Mouse (Mus musculus) right cerebral cortex, postnatal 36 days (tissue): Measurements from ENCODE around the gene Tbx4.

Experiments used
- DNase-seq, 2 experiments: peaks; one replicate each; pipeline ENCODE4 v3.0.0; 2022; ENCODE audit warnings: low spot score in 2 of 2, mixed read lengths in 1 of 2

Gene Tbx4

DNA sequence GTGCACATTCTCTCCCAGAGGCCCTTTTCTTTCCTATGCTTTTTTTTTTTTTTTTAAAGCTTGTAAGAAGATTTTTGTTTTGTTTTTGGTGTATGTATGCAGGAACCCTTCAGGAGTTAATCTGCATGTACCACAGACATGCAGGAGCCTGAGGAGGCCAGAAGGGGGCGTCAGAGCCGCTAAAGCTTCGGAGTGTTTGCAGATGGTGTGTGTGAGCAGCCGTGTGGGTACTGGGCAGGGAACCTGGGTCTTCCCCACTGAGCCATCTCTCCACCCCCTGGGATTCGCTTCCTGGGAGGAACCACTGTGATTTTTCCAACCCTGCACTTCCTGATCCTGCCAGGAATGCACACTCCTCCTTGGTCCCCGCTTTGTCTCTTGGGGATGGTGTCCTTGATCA is 35.5 kb upstream of the Tbx4 start:
- DNase-seq, result no peak

DNA sequence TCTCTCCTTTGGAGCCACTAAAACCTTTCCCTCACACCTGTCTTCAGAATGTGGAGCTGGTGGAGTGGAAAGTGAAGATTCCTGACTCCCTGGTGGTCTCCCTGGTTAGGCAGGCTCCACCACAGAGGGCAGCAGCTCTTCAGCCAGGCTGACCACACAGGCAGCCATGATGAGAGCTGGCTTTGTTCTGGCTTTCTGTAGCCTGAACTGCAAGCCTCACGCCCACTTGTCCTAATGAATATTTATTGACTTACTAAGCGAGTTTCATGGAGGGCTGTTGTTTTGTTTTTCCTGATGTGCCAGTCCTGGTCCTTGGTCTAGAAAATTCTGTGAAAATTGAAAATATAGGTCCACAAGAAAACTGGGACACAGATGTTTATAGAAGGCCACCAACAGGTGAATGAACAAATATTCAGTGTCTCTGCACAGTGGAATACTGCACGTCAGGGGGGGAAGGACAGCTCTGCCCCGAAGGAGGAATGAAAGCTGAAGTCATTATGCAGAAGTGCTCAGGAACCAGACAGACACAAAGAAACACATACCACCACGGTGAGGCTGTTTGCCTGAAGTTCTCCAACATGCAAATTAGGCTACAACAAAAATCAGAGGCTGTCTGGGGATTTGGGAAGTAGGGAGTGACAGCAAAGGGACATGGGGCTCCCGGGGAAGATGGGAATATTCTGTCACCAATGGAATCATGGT is 28.1 kb upstream of the Tbx4 start:
- no peak for DNase-seq

DNA sequence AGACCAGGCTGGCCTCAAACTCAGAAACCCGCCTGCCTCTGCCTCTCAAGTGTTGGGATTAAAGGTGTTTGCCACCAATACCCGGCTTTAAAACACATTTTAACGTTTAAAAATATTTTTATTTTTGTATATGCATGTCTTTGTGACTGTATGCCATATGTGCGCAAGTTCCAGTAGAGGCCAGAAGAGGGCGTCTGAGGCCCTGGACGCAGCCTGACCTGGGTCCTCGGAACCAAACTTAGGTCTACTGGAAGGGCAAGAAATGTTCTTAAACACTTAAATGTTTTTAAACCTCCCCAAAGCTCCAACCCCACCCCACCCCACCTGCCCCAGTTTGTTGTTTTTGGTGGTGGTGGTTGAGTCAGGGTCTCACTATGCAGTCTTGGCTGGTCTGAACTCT is 21.9 kb upstream of the Tbx4 start:
- DNase-seq, result no peak

DNA sequence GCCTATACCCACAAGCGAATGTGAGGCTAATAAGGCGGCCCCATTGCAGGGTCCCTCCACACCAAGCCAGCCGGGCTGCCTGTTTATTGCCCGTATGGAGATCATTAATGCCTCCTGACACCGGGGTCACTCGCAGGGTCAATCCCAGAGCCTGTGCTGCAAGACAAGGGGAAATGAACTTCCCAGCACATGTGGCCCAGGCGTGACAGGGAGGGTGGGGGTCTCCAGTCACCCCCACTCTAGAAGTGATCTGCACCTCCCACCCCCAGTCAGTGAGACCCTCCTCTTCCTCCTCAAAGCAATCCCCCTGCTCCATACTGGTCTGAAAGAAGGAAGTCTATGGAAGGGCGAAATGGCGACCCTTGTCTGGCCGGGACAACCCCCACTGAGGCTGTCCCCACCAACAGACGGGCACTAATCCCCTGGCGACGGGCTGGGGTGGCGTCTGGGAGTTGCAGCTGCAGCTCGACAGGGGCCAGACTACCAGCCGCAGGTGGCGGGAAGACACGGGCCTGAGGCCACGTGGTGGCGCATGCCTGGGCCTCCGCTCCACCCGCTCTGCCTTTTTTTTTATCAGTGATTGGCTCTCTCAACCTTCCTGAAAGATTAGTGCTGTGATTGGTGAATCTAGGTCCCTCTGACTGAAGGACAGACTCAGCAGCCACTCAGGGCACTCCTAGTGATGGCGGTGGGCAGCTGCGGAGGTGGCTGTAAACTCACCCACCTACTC is 10.0 kb upstream of the Tbx4 start:
- no peak for DNase-seq

DNA sequence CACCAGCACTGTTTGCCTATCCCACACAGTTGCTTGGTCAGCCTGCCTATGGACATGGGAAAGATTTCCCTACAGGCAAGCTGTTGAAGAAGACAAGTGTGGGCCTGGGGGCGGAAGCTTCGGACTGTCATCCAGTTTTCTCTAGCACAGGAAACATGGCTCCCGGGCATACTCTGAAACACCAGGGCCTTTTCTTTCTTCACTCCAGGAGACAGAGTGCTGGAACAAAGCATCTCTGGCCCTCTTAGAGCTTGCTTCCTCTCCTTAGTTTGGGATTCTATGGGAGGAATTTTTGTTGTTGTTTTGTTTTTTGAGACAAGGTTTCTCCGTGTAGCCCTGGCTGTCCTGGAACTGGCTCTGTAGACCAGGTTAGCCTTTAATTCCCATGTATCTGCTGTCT is 1.7 kb upstream of the Tbx4 start:
- no peak for DNase-seq

DNA sequence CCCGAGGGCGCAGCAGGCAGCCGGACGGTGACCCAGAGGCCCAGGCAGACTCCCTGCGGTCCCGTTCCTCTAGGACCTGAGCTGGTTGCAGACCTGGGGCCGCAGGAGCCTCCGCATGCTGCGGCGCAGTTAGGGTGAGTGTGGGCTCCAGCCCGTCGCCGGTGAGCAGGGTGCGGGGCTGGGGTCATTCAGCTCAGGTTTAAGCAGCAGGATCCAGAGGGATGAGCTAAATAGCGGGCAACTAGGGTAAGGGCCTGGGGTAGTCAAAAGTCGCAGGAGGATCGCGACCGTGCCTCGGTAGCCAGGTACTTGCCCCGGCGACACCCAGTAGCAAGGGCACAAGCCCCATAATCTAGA is 185 bp downstream of the Tbx4 start:
- DNase-seq, result no peak

DNA sequence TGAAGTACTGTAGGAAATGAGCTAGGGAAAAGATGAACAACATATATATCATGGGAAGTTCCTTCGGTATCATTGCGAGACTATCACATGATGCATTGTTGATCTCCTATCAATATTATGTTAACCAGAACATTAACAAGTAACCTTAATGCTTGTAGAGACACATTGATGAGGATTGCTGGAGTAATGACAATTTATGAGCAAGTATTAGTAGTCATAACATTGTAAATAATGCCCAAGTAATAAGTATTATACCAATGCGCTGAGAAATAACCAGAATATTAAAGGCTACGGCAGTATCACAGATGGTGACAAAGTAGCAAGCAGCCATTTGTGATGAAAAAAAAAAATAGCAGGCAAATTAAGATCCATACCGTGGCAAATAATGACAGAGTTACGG is 1.1 kb downstream of the Tbx4 start:
- DNase-seq, result no peak

DNA sequence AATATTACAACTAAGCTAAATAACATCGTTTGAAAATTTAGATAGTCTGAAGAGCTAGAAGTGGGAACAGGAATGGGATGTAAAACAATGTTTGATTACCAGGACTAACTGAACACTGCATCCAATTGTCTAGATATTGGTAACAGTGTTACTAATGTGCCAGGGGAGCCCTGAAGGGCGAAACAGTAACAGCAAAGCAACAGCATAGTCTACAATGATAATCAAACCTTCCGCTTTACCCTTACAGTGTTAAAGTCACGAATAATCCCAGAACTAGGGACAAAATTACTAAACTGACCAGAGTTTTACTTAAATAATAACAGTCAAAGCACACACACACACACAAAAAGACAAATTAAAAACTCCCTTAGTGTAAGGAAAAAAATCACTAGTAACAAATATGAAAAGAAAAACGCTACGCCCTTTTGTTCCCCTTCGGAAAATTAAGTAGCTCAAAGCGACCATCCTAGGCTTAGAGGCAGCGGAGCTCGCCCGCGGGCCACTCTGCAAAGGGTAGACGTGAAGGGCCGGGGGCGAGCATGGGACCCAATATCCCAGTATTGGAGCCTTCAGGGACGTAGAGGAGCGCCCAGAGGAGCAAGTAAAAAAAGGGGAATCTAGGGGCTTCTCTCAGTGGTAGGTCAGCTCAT is 1.7 kb downstream of the Tbx4 start:
- DNase-seq, result no peak

DNA sequence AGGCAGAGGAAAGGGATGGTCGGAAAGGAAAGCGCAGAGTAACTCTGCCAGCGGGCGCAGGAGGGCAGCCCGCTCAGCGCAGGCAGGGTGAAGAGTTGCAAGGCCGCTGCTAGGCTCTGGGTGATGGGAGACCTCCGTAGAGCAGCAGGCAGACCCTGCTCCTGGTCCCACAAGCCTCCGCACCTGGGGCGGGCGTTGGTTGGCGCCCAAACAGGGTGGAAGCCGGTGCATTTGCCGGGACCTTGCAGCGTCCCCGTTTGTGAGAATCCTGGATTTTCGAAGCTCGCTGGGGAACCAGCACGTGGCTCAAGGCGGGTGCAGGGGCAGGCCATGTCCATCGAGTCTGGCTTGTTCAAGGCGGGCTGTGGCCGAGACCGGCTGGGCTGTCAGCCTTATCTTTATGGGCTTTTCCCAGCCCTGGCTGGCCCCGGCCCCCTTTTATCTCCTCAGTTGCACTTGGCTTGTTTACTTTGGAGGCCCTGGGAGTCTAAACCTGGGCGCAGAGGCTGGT is 2.3 kb downstream of the Tbx4 start:
- no peak for DNase-seq

DNA sequence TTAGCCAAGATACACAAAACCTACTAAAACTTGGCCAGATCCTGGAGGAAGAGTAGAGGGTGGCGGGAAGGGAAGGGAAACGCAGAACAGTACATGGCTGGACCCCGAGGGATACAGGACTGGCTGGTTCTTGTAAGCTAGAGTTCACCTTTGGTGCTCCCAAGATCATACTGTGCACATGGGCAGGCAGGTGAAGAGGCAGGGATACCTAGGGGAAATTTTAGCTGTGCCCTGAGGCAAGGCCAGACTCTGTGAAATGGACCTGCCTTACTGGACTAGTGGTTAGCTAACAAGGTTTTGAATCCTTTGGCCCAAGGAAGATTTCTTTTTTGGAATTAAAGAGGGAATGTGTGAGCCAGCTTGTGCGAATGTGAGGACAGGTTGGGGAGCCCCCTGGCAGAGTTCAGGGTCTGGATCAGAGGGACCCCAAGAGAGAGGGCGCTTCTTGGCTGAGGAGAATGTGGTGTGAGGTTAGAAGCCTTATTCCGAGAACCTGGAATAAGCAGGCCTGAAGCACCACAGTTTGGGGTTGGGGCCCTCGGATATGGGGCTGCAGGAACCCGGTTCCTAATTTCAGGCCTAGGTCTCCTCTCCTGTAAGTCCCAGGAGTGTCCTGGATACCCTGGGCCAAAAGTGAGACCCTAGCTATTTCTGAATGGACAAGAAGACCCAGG is 3.0 kb downstream of the Tbx4 start:
- DNase-seq, result no peak

DNA sequence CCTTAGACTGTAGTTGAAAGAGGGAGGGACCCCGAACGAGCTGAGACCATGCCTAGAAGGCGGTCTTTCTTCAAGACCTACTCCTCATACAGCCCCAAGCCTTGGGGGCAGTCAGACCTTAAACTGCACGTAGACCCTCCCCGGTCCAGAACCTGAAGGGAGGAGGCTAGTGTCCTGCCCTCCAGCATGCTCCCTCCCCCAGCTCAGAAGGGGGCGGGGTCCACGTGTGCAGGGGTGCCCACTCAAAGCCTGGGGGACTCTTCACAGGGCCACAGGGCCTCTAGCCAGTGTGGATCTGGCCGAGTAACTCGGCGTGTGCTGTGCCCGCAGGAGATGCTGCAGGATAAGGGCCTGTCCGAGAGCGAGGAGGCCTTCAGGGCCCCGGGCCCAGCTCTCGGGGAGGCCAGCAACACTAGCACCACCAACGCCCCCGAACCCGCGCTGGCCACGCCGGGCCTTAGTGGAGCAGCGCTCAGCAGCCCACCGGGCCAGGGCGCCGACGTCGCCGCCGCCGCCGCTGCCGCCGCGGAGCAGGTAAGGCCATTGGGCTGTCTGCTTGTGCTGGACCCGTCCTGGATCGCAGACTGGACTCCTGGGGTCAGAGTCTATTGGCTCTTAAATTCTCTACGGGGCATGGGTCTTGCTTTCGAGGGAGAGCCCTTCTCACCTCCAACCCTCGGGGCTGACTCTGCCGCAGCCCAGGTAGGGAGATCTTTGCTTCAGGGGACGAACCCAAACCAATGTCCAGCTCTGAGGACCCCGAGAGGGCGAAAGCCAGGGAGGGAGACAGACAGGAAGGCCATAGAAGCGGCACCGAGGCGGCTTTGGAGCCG is 3.7 kb downstream of the Tbx4 start:
- no peak for DNase-seq

DNA sequence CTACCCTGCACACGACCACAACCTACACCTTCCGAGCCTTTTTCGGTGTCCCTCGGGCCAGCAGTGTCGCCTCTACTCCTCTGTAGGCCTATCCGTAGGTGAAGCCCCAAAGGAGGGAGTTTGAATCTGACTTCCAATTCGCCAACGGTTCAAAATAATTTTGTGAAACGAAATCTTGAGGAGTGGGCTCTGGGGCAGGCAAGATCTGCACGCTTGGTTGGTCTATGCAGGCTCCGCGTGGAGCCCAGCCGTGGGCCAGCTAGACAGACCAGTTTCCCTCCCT is 4.3 kb downstream of the Tbx4 start:
- no peak for DNase-seq

DNA sequence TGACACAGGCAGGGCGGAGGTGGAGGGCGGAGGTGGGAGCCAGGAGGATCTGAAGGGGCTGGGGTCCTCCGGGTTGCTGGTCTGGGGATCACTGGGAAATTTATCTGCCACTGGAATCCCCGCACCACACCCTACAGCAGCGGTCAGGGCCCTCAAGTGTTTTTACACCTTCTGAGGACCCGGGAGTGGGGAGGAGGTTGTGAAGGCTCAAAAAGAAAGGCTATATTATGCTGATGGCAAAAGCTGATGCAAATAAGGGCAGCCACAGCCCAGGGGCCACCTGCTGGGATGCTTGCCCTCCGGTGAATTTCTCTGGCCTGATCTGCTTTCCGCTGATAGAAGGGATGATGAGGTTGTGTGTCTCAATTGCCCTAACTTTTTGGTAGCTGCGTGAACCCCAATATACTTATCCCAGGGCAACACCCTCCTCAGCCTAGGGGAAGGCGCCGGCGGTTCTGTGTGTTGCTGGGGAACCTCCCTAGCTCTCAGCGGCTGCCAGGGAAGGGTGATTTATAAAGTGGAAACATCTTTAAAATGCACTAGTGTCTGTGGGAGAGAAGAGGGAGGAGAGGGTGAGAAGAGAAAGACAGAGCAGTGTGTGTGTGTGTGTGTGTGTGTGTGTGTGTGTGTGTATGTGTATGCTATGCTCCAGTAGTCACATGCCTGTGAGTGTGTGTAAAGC is 4.9 kb downstream of the Tbx4 start:
- DNase-seq, result no peak

DNA sequence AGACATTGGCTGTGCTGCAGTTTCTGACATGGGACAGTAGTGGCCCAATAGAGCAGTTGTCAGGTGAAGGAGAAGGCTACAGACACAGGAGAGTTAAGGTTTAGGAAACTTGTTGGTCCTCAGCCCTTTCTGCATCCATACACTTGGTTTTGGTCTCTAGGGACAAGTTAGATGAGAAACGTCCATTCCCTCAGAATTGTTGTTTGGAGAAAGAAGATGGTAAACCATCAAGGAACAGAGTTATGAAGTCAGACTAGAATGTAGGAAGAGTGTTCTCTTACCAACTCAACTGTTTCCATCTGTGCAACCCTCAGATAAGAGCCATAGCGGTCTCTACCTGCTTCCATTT is 5.4 kb downstream of the Tbx4 start:
- DNase-seq, result no peak

DNA sequence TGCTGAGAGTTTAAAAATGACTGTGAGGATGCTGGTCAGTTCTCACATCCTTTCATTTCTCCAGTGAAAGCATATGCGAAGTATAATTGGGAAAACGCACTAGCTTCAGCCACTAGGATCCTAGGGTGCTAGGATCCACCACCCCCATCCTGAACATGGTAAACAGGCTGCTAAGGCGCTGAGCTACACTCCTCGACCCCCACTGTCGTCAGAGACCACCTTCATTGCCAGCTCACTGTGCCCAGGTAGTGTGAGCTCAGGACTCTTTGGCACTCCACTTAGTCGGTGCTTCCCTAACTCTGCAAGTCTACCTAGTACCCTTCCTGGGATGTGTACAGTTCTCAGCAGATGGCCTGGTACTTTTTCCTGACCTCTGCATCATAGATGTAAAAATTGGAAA is 6.5 kb downstream of the Tbx4 start:
- no peak for DNase-seq

DNA sequence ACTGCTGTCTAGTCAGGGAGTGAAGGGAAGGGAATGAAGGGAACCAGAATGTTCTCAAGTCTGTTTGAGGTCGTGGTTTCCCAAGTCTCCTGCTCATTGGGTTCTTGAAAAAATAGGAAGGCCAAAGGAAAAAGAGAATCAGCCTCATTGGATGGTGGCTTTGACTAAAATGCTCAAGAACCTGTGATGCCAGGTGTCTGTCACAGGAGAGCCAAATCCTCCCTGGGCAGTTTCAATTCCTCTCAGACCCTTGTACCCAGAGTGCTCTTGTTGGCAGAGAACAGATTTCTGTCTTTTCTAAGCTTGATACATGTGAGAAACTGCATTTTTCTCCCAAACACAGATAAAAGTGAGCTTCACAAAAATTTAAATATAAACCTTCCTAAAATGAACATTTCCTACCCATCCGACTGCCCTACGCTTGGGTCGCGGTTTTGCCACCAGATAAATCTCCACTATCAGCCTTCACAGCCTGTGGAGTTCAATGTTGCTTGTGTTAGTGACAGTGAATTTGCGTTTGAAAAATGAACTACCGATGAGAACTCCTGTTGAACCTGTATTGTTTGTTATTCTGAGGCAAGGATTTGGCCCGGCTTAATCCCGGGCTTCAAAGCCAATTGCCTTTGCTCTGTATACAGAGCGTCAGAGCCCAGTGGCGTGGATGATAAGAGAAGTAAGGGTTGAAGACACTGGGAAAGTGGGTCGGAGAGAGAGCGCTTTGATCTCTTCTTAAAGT is 7.3 kb downstream of the Tbx4 start:
- DNase-seq, result no peak

DNA sequence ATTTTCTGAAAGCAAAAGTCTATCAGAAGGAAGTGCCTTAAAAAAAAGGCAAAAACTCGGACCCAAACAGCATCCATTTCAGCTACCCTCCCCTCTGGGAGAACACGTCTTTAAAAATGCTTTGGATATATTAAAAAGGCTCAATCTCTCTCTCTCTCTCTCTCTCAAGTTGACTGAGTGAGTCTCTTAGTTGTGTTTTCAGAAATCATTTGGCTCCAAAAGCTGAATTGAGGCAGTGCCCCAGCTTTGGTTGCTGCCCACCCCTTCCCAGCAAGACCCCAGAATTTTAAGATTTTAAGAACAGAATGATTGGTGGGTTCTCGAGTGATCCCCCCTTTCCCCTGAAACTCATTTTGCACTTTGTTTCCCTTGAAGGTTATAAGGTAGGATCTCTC is 7.9 kb downstream of the Tbx4 start:
- no peak for DNase-seq

DNA sequence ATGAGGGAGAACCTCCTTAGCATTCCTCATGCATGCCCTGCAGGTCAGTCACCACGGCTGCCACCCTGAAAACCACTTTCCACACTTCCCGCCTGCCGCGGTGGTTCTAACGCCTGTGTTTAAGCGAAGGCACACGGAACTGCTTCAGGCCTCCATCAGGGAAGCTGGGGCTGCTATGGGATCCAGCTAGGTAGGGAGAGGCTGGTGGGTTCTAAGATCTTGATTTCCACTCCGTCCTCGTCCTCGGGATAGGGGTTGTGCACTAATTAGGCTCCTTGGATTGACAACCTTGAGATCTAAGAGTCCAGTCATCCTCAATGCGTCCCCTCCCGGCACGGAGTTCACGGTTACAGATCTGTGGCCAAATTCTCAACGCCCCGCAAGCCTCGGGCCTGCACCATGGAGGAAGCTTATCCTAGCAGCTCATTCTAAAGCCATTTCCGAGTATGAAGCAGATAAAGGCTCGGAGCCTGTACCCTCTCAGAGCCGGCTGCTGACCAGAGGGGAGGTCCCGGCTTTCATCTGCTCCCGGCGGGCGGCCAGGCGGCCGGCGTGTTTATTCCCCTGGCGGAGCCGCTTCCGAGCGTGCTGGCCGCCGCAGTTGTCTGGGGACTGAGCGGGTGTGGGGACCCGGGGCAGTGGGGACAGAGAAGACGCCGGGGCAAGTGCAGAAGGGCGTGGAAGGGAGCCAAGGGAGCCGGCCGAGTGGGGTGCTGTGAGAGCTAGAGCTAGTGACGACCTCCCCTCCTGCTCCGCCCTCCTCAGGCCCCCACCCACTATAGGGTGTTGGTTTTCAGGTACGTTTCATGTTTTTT is 8.7 kb downstream of the Tbx4 start:
- no peak for DNase-seq

DNA sequence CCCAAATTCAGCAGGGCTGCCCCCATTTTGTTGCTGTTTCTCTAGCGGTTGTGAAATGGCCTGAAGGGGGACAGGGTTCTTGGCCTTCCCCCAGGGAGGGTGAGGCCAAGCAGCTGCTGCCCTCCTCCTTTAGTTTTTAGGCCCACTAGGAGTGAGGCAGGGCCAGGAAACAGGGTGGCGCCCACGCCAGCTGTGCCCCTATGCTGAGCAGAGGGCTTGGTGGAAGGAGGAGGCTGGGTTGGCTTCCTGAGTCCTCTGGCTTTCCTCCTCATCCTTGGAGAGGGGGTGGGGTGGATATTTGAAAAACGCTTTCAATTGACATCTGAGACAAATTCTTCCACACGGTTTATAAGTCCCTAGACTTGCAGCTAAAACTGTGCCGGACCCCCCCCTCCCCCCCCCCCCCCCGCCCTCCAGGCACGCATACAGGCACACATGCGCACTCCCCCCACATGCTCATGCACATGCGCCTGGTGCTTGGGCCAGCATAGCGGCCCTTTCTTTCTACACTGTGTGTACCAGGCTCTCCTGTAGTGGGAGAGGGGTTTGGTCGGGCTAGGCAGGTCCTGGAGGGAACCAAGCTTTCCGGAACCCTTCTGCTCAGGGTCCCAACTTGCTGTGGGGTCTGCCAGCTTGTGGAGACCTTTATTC is 10.2 kb downstream of the Tbx4 start:
- no peak for DNase-seq
